Mouse (Mus musculus) left cerebral cortex, postnatal 4 days (tissue): ENCODE data around the gene Zpr1. TPM values are rescaled to one million over a fixed set of nuclear protein-coding genes. Genes with fewer than 3 reads are reported as not detected.
A peak's percentile ranks its signal among the peaks of the same experiment; 100 is the strongest.
"Not testable (repeated sequence)": the region's sequence is repeated elsewhere in the genome, so short reads cannot be mapped to it uniquely, and the experiment has no call there.

Experiments
- DNase-seq: peaks from one replicate; pipeline ENCODE4 v3.0.0-alpha.2; 2022
- intact Hi-C: fragments of 180-260 bp; cut with DNase I; formaldehyde crosslinking; loops from one replicate; pipeline ENCODE4 v1.15.1; 2025
- total RNA-seq, 2 experiments: library from RNA; stranded (reverse); gene quantifications; 2 replicates each; pipeline ENCODE4 v1.2.3; 2021

Gene Zpr1
- total RNA-seq, 2 experiments from 2014 or later = 47.2 to 48.1 TPM

DNA sequence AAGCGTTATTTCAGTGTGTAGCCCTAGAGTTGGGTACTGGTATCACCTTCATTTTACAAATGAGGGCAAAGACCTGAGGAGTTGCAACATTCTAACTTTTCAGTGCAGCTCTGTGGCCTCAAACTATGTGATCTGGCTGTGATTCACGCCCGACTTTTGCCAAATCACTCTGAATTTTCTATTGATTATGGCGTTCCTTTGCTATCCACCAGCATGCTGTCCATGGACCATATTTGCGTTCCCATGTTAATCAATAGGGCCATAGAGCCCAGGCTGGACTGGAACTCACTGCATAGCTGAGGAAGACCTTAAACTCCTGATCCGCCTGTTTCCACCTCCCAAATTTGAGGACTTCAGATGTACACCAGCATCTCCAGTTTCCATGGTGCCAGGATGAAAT is 13.8 kb upstream of the Zpr1 start:
- DNase-seq = no peak
- intact Hi-C loops = no loop called here

DNA sequence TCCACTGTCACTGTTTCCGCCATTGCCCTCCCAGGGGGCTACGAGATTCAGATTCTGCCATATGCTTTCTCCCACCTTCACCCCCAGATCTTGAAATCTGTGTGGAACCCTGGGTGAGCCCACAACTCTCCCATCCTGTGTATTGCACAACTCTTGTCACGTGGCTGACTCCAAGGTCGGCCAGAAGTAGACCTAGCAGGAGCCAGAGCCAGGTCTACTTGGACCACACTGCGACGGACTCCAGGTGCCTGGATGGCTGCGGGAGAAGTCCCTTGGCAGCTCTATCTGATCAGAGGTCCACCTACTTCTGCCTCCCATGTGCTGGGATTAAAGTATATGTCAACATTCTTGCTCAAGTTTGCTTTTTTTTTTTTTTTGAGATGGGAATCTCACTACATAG is 11.7 kb upstream of the Zpr1 start:
- no peak for DNase-seq
- intact Hi-C loops = no loop called here

DNA sequence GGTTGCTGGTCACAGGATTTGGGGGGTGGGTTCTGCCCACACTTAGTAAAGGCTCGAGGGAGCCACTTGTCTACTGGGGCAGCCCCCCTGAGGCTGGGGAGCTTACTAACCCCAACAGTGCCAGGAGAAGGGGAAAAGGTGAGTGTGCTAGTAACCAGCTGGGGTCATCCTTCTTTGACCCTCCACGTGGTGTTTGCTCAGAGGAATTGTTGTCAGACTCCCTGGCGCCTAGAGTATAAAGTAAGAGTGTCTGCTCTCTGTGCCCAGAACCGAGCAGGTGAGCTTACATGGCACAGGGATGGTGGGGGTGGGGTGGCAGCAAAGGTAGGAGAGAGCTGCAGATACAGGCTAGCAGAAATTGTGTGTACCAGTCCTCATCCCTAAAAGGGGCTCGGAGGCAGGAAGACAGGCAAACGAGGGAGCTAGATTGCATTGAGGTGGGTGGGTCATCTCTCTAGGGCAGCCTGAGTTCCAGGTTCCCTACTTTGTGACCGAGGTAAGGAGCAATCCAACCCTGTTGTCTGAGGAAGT is 4.5 kb upstream of the Zpr1 start, which contains the start of gene Apoa5:
Gene Apoa5 (plus strand): TSS at position 291 of the 531 bp plus-strand sequence.
- DNase-seq = no peak
- intact Hi-C loops = no loop called here

DNA sequence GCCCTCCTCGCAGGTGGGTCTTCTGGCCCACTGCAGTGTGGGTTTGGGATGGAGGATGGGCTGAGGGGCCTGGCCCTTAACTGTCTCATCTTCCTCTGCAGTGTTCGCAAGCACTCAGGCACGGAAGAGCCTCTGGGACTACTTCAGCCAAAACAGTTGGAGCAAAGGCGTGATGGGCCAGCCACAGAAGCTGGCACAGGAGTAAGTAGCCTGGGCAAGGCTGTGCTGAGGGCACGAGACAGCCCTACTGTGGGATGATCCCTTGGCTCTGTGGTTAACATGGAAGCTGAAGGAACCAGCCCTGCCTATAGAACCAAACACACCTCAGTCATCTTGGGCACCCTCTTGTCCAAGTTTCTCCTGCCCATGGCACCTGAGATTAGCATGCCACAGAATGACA is 3.7 kb upstream of the Zpr1 start:
- DNase-seq = no peak
- intact Hi-C loops = no loop called here

DNA sequence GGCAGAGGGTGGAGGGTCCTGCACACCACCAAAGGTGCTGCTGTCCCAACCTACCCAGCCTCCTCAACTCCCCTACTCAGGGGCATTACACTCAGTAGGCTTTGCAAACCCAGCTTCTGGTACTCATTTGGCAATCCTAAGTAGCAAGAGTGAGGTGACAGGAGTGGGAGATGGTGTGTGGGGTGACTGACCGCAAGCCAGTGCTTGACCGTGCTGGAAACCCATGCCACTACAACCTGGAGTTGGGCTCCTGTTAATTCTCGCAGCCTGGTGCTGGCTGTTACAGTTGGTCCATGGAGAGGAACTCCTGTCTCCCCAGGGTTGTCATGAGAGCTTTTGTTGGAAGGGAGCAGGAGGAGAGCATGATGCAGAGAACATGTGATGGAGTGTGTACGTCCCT is 2.1 kb upstream of the Zpr1 start:
- no peak for DNase-seq
- intact Hi-C loops = no loop called here

DNA sequence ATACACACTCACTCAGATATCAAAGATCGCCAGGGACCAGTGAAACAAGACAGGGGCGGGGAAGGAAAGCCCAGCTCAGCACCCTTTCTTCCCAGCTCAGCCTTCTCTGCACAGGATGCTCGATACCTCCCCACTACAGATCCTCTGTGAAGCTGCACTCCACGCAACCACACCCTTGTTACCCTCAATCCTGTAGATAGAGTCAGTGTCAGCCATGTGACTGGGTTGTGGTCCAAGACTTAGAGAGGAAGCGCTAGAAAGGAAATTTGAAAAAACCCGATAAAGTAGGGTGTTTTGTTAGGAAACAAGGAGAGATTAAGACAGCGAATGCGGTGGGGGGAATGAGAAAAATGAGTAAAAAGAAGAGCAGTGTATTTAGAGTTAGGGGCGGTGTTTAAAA is 794 bp upstream of the Zpr1 start:
- intact Hi-C loops = no loop called here
- DNase-seq = no peak

DNA sequence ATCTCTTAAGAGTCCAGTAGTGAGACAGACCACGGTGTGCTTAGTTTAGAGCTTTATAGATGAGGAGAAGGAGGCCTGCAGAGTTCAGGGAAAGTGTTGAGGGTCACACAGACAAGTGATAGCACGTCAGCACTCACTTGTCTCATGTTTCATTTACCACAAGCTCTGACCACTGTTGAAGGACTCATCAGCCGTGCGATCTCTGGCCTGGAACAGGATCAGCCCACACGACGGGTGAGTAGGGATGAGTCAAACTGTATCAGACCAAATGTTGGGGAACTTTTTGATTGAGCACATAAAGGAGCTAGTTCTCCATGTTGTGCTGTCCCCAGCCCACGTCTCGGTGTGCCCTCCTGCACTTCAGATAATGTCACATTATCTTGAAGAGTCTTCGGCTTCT is 1.6 kb downstream of the Zpr1 start:
- DNase-seq = no peak
- intact Hi-C loops = no loop called here

DNA sequence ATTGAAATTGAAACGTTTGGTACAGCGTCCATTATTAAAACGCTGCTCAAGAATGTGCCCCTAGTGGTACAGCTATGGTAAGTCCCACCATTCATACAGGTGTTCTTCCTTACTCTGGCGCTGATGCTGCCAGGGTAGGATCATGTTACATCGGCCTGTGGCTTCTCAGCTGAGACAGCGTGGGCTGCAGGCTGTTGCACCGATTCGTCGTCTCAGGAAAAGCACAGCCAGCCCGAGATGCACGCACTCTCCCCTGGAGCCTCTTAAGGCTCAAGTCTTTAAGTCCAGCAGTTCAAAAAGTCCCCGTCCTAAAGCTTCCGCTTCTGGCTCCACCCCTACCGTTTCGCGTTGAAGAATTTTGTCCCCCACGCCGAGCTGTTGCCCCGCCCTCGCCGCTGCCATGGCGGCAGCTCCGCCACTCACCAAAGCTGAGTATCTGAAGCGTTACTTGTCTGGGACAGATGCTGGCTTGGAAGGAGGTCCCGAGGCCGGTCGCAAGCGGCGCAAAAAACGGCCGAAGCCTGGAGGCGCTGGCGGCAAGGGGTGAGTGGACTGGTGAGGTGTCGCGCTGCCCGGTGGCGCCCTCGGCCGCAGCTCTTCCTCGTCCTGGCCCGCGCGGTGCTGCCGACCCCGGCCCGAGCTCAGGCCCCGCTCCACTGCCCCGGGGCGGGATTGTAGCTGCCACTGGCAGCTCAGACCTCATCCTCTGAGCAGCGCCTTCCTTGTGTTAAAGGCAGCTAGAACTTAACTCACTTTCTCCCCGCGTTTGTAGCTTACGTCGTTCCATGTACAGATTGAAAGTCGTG is 10.0 kb downstream of the Zpr1 start, which contains the start of gene Bud13:
Gene Bud13 (plus strand): TSS at position 378 of the 806 bp plus-strand sequence.
- intact Hi-C loops = no loop called here
- peak; percentile 94 for DNase-seq

DNA sequence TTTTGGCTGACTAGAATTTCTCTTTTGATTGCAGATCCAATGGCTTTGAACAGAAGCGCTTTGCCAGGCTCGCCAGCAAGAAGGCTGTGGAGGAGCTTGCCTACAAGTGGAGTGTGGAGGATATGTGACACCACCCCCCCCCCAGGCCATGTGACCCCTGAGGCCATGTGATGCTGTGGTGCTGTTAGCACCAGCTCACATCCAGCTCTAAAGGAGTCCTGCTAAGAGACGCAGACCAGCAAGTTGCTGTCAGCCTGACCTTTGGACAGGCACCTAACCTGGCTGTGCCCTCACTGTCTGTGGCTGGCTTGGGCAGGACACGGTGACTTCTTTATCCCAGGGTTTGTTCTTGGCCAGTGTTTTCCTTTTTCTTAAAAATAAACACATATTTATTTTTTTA is 25.5 kb downstream of the Zpr1 start:
- DNase-seq = no peak
- intact Hi-C loops = no loop called here

DNA sequence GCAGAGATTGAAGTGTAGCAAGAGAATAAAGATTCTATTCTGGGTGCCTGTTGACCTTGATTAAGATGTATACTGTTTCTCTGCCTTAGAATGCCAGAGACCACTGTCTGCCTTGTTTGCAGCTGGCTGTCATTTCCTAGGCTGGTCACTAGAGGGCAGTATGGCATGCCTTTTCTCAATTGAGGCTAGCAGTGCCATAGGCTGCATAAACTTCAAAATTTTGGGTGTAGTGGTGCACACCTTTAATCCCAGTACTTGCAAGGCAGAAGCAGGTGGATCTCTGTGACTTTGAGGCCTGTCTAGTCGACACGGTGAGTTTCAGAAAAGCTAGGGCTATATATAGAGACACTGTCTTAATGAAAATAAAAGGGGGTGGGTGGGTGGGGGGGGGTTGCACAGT is 29.3 kb downstream of the Zpr1 start:
- intact Hi-C loops = no loop called here
- peak; percentile 61 for DNase-seq

DNA sequence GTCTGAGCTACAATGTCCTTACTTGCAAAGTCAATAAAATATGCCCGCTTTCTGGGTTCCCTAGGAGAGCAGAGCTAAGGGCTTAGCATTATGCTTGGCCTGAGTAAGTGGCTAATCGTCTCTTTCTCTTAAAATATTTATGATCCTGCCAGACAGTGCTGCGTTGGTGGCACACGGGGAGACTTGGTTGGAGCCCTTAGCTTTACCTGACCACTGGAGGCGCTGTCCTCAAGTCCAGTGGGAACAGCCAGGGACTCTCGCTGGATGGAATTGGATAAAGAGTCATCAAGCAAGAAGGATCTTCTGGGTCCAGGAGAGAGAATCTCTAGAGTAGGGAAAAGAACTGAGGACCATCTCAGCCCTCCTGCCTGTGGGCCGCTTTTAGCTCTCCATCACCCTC is 36.3 kb downstream of the Zpr1 start:
- DNase-seq = no peak
- intact Hi-C loops = no loop called here

DNA sequence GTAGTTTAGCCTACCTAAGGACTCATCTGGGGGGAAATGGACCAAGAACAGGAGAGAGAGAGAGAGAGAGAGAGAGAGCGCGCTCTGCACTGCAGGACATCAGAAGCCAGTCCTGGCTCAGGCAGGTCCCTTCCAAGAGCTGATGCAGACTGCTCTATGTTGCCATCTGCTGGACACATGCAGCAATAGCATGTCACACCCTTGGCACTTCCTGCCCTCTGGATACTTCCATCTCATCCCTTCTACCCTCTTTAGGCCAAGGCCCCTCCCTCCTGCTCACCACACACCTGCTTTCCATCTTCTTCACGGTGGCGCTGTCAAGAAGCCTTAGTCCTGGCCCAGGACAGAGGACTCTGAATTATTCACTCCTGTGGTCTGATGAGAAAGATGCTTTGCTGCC is 41.6 kb downstream of the Zpr1 start:
- intact Hi-C loops = no loop called here
- DNase-seq = peak; percentile 66

DNA sequence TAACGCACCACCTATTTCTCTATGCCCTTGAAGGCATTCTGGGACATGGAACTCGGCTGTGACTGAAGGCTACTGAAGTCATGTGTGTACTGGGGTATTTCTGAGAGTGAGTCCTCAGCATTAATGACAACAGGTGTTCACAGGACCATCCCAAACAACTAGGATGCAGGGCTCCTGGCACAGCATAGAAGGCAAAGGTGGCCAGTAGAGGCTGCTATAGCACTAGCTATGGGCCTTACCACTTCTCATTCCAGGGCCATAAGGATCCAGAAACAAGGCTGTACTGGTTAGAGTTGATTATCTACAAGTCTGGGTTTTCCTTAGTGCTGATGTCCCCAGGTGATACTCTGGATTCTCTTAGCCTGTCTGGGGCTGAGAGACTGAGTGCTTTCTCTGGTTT is 42.1 kb downstream of the Zpr1 start:
- intact Hi-C loops = no loop called here
- no peak for DNase-seq

DNA sequence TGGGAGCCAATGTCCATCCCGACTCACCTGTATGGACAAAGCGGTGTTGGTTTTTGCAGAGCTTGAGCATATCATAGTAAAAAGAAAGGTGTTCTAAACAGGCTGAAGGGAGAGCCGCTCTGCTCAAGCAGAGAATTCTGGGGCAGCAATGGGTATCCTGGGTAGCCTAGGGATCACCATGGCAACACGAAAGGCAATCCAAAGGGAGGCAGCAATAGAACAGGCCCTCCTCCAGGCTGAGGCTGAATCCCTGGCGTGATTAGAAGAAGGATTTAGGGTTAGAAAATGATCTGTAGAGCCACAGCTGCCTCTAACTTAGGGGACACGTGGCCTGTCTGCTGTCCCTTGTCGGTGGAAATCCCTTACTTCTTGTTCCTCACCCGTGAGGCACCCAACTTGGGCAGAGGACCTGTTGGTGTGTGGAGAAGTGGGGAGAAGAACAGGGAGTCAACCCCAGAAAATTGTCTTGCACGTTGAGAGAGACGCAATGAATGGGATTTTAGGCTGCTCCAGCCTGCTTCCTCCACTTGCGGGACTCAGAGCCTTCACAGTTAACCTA is 43.0 kb downstream of the Zpr1 start:
- no peak for DNase-seq
- intact Hi-C loops = no loop called here

DNA sequence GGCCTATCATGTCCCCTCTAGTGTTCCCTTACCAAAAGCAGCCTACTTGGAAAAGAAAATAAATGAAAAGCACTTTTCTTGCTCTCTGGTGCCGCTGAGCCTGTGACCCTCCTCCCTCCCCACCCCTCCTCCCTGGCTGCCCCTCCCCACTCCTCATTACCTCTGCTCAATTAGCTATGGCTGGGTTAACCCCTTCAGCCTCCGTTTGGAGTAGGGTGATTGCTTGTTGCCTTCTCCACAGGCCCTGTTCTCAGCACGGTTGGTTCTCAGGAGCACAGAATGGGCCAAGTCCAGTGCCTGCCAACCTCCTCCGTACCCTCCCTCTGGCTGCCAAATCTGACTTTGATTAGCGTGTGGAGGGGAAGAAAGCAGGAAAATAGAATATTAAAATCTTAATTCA is 43.5 kb downstream of the Zpr1 start:
- DNase-seq = peak; percentile 57
- intact Hi-C loops = no loop called here

DNA sequence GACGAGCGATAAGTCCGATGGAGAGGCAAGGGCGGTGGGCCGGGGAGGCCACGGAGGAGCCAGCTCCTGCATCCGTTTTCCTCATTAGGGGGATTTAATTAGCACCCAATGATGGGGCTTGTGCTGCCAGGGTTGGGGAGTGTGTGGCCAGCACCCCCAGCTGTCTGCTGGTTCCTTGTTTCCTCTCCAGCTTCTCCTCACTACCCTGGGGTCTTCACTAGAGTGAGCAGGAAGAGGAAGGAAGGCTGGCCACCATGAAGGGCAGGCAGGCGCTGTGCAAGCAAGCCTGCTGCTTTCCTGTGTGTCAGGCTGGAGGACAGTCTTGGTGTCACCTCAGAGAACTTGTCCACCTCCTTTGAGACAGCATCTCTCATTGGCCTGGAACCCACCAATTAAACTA is 44.0 kb downstream of the Zpr1 start:
- peak; percentile 31 for DNase-seq
- intact Hi-C loops = no loop called here

DNA sequence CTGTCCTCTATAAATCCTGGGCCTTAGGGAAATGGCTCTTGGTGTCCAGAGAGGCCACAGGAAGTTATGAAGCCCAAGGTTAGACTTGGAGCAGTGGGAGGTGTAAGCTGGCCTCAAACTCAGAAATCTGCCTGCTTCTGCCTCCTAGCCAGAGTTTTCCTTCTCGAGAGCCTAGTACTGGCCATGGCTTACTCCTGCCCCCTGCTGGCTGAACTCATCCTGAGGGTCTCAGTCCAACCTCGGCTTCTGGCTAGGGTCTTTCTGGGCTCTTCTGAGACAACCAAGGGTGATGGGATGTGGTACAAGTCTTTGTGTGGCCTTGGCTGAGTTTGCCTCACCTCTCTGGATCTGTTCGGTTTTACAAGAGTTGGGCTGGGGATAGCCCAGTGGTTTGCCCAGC is 45.1 kb downstream of the Zpr1 start:
- intact Hi-C loops = no loop called here
- no peak for DNase-seq

DNA sequence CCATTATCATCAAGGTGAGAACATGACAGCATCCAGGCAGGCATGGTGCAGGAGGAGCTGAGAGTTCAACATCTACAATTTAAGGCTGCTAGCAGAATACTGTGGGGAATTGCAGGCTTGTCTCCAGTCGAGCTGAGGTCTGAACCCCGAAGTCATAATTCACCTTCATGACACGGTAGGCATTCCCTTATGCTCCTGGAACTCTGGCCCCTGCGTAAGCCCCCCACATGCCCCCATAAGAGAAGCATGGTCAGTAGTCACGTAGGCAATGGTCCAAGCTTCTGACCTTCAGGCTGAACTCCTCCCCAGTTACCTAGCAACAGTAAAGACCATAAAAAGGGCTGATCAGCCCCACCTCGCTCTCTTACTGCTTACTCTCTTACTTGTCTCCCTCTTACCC is 47.0 kb downstream of the Zpr1 start, which contains the start of gene 4931429L15Rik:
Gene 4931429L15Rik (minus strand): TSS at position 101 of the 400 bp plus-strand sequence.
- DNase-seq, intact Hi-C loops: not testable (repeated sequence)

DNA sequence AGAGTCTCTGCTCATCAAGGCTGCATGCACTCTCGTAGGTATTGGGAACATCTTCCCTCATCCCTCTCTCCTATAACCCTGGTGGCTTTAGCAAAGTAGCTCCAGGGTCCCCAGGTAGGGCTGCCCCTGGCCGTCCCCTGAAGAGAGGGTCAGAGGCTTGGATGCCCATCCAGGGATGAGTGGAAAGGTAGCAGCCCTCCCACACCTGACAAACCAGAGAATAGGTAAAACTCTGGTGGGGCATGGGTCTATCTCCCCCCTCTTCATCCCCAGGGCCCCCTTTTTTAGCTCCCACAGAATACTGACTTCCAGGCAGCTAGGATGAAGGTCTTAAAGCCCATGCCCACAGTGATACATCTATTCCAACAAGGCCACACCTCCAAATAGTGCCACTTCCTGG is 47.6 kb downstream of the Zpr1 start:
- intact Hi-C loops = no loop called here
- DNase-seq = no peak

DNA sequence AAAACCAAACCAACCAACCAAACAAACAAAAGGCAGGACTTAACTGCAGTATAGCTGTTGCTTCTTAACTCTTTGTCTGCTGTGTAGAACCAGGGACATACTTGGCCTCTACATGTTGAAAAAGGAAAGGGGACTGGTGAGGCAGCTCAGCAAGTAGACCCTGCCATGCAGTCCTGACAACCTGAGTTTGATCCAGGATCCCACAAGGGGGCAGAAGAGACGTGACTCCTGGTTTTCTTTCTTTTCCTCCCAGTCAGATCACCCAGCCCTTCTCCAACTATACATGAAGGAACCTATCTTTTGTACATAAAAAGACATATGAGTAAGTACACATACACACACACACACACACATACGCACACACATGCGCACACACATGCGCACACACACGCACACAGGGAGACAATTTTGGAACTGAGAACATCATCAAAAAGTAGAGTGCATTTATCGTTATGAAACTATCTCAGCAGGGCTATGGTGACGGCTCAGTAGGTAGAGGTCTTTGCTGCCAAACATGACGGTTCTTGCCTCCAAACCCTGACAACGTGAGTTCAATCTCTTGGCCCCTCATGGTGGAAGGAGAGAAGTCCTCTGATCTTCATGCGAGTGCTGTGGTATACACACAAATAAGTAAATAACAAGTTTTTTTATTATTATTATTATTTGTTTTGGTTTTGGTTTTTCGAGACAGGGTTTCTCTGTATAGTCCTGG is 54.0 kb downstream of the Zpr1 start:
- DNase-seq = no peak
- intact Hi-C loops = no loop called here

DNA sequence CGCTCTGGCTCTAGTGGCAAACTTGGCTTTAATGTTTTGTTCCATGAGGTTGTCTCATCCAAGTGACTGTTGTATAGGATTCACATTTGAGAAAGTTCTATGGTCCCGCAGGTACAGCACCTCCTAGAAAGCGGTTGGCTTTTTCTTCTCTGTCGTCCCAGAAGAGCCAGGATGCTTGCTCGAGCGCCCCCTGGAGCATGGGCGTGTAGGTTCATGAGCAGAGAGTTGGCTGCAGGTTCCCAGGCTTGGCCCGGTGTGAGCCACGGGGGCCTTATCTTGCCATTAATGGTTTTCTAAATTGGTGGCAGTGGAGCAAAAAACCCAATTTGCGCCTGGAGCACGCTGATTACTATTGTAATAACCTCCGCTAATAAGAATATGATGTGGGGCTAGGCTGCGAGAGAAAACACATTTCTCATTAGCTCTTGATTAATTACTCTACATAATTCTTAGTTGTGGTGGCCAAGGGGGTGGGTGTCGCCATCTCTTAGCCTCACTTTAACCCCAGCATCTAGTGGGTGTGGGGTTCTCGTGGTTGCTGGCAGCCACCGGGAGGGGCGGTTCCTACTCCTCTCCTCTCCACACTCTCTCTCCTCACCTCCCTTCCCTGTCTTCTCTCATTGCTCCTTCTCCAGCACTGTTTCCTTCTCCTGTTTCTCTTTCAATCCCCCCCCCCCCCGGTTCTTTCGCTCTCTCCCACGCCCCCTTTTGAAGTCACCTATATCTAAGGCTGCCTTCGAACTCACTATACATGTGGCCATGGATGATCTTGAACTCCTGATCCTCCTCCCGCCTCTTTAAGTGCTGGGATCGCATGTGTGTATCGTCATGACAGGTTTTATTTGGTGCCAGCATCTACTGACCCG is 55.1 kb downstream of the Zpr1 start:
- peak; percentile 48 for DNase-seq
- intact Hi-C loops = no loop called here
